Mouse (Mus musculus) small intestine, adult 2 months (tissue): Measurements from ENCODE around the gene Gm3173. TPM values are rescaled to one million over a fixed set of nuclear protein-coding genes. Genes with fewer than 3 reads are reported as not detected.
"Not testable (repeated sequence)": the region's sequence is repeated elsewhere in the genome, so short reads cannot be mapped to it uniquely, and the experiment has no call there.

Source experiments
- H3K27ac ChIP-seq: fragments of 200-500 bp; 2 replicates; pipeline ENCODE4 v1.5.1; 2012; ENCODE audit warnings: low read depth, low read length, control low read depth, inconsistent platforms; ENCODE audit not compliant: insufficient read depth
- H3K27me3 ChIP-seq: fragments of 200-500 bp; 2 replicates; pipeline ENCODE4 v1.6.1; 2012; ENCODE audit warnings: mild to moderate bottlenecking, moderate library complexity, low read length, inconsistent platforms; ENCODE audit not compliant: control insufficient read depth, insufficient read depth
- H3K36me3 ChIP-seq: fragments of 200-500 bp; 2 replicates; pipeline ENCODE4 v1.6.1; 2012; ENCODE audit warnings: mild to moderate bottlenecking, low read length, control low read depth, inconsistent platforms; ENCODE audit not compliant: control insufficient read depth, insufficient read depth
- H3K4me1 ChIP-seq: fragments of 200-500 bp; 2 replicates; pipeline ENCODE4 v1.6.1; 2012; ENCODE audit warnings: low read length, inconsistent platforms, mixed read lengths; ENCODE audit not compliant: control insufficient read depth, insufficient read depth, insufficient read length
- H3K4me3 ChIP-seq: fragments of 200-500 bp; 2 replicates; pipeline ENCODE4 v1.5.1; 2012; ENCODE audit warnings: low read depth, mild to moderate bottlenecking, control low read depth, inconsistent platforms, low read length, moderate library complexity
- WGBS: fragments of 180-500 bp; shearing (Covaris S2); methylation state at CpG from one replicate; pipeline ENCODE4 v1.1.7; 2018; 5-methylcytosine and 5-hydroxymethylcytosine counted together
- polyA plus RNA-seq: library from polyadenylated mRNA; depleted of rRNA; stranded (reverse); fragments of >200 nt; gene quantifications from 2 replicates; pipeline ENCODE4 v1.2.3, GENCODE M21; 2012; rRNA removed

Gm3173 gene
- polyA plus RNA-seq, result not detected in 2 replicates

- not testable (repeated sequence) for H3K27ac ChIP-seq, H3K36me3 ChIP-seq, H3K27me3 ChIP-seq, H3K4me1 ChIP-seq, H3K4me3 ChIP-seq
These were observed at the start of gene Gm3173 for GRCm38 (mm10) chr14:4430692-4431091. Gm3173 (plus strand) TSS chr14:4430992.

GRCm38 (mm10) chr14:4385606-4386005 is 45.2 kb upstream of the Gm3173 start:
- not testable (repeated sequence) for H3K36me3 ChIP-seq, H3K27me3 ChIP-seq, H3K4me1 ChIP-seq, H3K27ac ChIP-seq, H3K4me3 ChIP-seq

- not testable (repeated sequence) for H3K27me3 ChIP-seq, H3K4me3 ChIP-seq, H3K27ac ChIP-seq, H3K36me3 ChIP-seq, H3K4me1 ChIP-seq
- 95% methylated on average over 4 of the region's 6 CpGs for WGBS
These were observed 37.8 kb upstream of the Gm3173 start for GRCm38 (mm10) chr14:4392841-4393530.

- not testable (repeated sequence) for H3K27ac ChIP-seq, H3K27me3 ChIP-seq
- 78% methylated on average over 2 of the region's 3 CpGs for WGBS
These were observed 33.6 kb upstream of the Gm3173 start, which contains the start of gene Gm3159 for GRCm38 (mm10) chr14:4397226-4397625. Gm3159 (plus strand) TSS chr14:4397526.

GRCm38 (mm10) chr14:4398624-4399023 is 32.2 kb upstream of the Gm3173 start:
- H3K27ac ChIP-seq, H3K36me3 ChIP-seq, H3K4me3 ChIP-seq, H3K4me1 ChIP-seq, H3K27me3 ChIP-seq: not testable (repeated sequence)

More at GRCm38 (mm10) chr14:4397226-4397625, 33.6 kb upstream of the Gm3173 start, which contains the start of gene Gm3159:
- not testable (repeated sequence) for H3K36me3 ChIP-seq, H3K4me1 ChIP-seq, H3K4me3 ChIP-seq

- WGBS, result 87% methylated on average over 5 of the region's 5 CpGs
- not testable (repeated sequence) for H3K27ac ChIP-seq, H3K36me3 ChIP-seq, H3K4me3 ChIP-seq, H3K4me1 ChIP-seq, H3K27me3 ChIP-seq
These were observed 30.5 kb upstream of the Gm3173 start for GRCm38 (mm10) chr14:4400115-4400789.

- H3K36me3 ChIP-seq, H3K27ac ChIP-seq, H3K4me1 ChIP-seq, H3K4me3 ChIP-seq, H3K27me3 ChIP-seq: not testable (repeated sequence)
- 68% methylated on average over 5 of the region's 5 CpGs for WGBS
These were observed 29.5 kb upstream of the Gm3173 start for GRCm38 (mm10) chr14:4401245-4401644.

- H3K27ac ChIP-seq, H3K36me3 ChIP-seq, H3K4me3 ChIP-seq, H3K4me1 ChIP-seq, H3K27me3 ChIP-seq: not testable (repeated sequence)
These were observed 27.0 kb upstream of the Gm3173 start for GRCm38 (mm10) chr14:4403840-4404239.

GRCm38 (mm10) chr14:4409939-4410338 is 20.9 kb upstream of the Gm3173 start:
- H3K27ac ChIP-seq, H3K36me3 ChIP-seq, H3K4me3 ChIP-seq, H3K4me1 ChIP-seq, H3K27me3 ChIP-seq: not testable (repeated sequence)
- WGBS, result 40% methylated on average over 1 of the region's 1 CpGs

GRCm38 (mm10) chr14:4414965-4415835 is 15.6 kb upstream of the Gm3173 start, which contains the start of gene Gm3164:
Gm3164 (plus strand) TSS chr14:4415448.
- WGBS, result 2% methylated on average over 39 of the region's 59 CpGs
- not testable (repeated sequence) for H3K4me3 ChIP-seq, H3K36me3 ChIP-seq, H3K4me1 ChIP-seq, H3K27me3 ChIP-seq, H3K27ac ChIP-seq

GRCm38 (mm10) chr14:4481445-4481844 is 50.7 kb downstream of the Gm3173 start, which contains the start of gene Gm3182:
Gm3182 (plus strand) TSS chr14:4481745.
- H3K36me3 ChIP-seq, H3K4me3 ChIP-seq, H3K27me3 ChIP-seq, H3K27ac ChIP-seq, H3K4me1 ChIP-seq: not testable (repeated sequence)
- 86% methylated on average over 1 of the region's 2 CpGs for WGBS
